Mouse (Mus musculus): ENCODE measurements around the gene Hipk3.

Hipk3 gene

GRCm38 (mm10) chr2:104472056-104472455, 22.2 kb downstream of the Hipk3 start:
- no peak for DNase-seq (ENCODE audit: low read depth in 2 of 2, low spot score in 2 of 2)

DNA sequence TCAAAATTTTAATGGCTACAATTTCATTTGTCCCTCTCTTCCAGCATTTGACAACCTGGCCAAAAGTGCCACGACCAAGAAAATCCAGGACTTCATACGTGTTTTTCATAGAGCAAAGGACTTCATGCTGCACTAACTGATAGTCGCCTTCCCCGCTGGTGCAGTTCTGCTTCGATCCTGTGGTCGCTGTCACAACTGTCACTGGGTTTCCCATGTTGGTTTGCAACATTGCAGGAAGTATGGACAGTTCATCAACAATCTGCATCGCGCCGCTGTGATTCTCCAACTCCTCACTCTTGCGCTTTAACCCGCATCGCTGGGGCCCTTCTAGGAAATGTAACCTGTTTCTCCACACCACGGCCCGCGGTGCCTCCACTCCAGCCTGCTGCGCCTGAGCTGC, 23.1 kb downstream of the Hipk3 start:
- DNase-seq (ENCODE audit: low read depth in 2 of 2, low spot score in 2 of 2), result no peak

DNA sequence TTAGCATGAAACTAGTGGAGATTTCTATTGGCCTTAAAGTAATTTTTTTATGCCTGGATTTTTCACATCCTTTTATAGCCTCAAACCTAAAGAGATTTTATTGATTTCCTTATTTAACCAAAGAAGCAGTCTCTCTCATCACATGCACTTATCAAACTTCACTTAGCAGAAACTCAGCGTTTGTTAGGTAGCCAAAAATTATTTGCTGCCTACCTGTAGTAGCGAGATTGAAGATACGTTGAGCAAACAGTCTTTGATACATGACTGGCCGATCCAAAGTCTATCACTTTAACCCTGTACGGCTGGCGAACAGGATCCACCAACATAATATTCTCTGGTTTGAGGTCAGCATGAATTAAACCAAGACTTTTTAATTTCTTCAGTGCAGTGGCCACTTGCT, 23.7 kb downstream of the Hipk3 start:
- DNase-seq (ENCODE audit: low read depth in 2 of 2, low spot score in 2 of 2), result no peak

GRCm38 (mm10) chr2:104468419-104468818, 25.8 kb downstream of the Hipk3 start:
- no peak for DNase-seq (ENCODE audit: low read depth in 2 of 2, low spot score in 2 of 2)

- no peak for DNase-seq (ENCODE audit: low read depth in 2 of 2, low spot score in 2 of 2)
Measured at GRCm38 (mm10) chr2:104466908-104467616, 27.2 kb downstream of the Hipk3 start.

- DNase-seq (ENCODE audit: low read depth in 2 of 2, low spot score in 2 of 2), result no peak
Measured at GRCm38 (mm10) chr2:104465639-104466430, 28.4 kb downstream of the Hipk3 start.

DNA sequence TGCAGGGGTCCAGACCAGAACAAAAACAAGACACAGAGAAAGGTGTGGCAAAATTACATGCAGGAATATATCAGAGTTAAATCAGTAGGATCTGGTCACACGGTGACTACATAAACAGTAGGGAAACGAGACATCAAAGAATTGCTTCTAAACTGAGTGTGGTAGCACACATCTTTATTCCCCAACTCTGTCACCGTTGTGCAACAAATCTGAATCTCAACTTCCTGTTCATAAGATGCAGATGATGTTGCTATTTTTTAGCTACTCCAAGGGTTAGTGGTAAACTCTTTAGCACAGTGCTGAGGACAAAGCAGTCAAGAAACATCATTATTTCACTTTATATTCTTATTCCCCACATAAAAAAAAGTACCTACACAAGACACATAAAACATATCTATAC, 34.2 kb downstream of the Hipk3 start:
- no peak for DNase-seq (ENCODE audit: low read depth in 2 of 2, low spot score in 2 of 2)

DNA sequence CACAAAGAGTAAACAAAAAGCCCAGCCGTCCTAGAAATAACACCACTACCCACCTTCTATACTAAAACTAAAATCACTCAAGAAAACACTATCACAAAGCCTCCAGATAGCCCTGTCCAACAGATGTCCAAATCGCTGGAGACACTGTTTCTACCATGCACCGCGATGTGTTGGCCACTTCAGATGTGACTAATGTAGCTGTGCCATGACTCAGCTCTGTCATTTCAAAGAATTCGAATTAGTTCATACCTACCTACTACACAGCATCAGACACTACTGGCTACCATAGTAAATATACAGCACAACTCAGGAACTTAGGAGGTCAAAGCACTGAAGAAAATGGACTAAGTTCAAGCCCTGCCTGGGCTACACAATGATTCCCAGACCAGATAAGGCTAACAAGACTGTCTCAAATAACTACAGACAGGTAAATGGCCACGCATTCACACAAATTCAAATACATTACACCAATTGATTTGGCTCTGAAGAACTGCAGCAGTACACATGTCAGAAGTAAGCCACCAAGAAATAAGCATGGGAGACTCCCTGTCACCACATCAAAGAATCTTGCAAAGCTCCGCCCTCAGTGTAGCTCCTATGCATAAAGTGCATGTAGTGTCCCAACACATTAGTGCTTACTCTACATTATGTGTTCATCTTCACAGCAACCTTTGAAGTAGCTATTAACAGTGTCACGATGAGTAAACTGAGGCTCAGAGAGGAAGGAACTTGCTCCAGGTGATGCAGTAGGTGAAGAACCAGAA, 35.5 kb downstream of the Hipk3 start:
- DNase-seq (ENCODE audit: low read depth in 2 of 2, low spot score in 2 of 2), result no peak

GRCm38 (mm10) chr2:104457106-104457505, 37.1 kb downstream of the Hipk3 start:
- DNase-seq (ENCODE audit: low read depth in 2 of 2, low spot score in 2 of 2), result no peak

GRCm38 (mm10) chr2:104450685-104451084, 43.6 kb downstream of the Hipk3 start:
- DNase-seq (ENCODE audit: low read depth in 2 of 2, low spot score in 2 of 2), result no peak

DNA sequence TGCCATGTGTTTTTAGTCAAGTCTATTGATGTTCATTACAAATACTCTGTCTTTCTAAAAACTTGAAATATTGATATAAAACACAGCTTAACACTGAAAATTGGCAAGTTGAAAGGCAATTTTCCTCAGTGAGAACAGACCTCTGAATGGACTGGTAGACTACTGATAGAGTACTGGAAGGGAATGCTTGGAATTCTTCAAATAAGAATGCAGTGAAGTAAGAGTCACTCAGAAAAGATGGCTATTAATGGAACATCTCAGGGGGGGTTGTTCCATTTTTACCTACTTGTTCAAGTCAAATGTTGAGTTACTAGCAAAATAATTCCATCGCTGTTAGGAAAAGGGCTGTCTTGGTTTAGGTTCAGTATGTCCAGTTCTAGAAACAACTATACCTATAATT, 45.1 kb downstream of the Hipk3 start:
- no peak for DNase-seq (ENCODE audit: low read depth in 2 of 2, low spot score in 2 of 2)

DNA sequence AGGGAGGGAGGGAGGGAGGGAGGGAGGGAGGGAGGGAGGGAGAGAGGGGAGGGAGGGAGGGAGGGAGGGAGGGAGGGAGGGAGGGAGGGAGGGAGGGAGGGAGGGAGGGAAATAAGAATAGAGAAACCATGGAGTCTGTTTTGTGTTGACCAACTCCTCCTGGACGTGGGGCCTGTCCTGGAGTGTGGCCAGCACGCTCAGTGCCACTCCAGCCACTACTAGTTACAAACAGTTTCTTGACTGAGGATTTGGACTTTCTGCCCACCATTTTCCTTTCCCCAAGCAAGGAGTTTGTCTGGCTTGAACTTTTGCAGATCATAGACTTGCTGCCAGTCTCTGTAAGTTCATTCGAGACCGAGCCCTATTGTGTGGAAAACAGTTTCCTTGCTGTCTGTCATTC, 46.0 kb downstream of the Hipk3 start:
- no peak for DNase-seq (ENCODE audit: low read depth in 2 of 2, low spot score in 2 of 2)

GRCm38 (mm10) chr2:104446016-104446415, 48.2 kb downstream of the Hipk3 start:
- no peak for DNase-seq (ENCODE audit: low read depth in 2 of 2, low spot score in 2 of 2)

DNA sequence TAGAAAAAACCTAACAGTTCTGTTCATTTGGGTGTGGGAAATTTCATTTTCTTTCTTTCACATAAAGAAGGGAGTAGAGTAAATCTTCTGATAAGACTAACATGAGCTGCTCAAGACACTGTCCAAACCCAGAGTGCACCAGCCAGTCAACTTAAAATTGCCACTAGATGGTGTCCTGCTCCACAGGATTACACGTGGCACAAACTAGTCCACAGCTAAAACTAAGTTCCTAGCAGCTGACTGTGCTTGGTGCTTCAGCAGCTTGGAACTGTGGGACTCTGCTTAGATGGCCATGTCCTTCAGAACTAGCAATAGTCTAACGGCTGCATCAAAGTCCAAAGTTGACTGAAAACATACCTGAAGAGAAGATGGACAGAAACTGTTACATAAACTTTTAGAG, 49.5 kb downstream of the Hipk3 start:
- peak; percentile 37 to 44 for DNase-seq (ENCODE audit: low read depth in 2 of 2, low spot score in 2 of 2)

- no peak for DNase-seq (ENCODE audit: low read depth in 2 of 2, low spot score in 2 of 2)
Measured at GRCm38 (mm10) chr2:104442341-104442740, 51.9 kb downstream of the Hipk3 start.

DNA sequence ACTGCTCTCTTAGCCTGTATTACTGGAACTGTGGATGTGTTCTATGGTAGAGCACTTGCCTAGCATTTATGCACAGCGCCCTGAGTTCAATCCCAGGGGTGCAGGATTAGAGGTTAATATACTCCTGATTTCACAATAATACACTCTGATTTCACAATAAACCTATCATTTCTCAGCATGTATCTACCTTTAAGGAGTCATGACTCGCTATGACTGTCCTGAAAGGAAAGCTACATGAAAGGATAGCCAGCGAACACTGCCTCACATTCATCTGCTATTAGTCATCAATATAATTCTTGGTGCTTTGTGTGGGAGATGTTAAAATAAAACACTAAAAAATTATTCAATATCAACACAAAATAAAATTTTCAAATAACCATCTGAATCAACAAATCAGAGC, 58.0 kb downstream of the Hipk3 start:
- no peak for DNase-seq (ENCODE audit: low read depth in 2 of 2, low spot score in 2 of 2)

- no peak for DNase-seq (ENCODE audit: low read depth in 2 of 2, low spot score in 2 of 2)
Measured at GRCm38 (mm10) chr2:104431067-104431466, 63.2 kb downstream of the Hipk3 start.

DNA sequence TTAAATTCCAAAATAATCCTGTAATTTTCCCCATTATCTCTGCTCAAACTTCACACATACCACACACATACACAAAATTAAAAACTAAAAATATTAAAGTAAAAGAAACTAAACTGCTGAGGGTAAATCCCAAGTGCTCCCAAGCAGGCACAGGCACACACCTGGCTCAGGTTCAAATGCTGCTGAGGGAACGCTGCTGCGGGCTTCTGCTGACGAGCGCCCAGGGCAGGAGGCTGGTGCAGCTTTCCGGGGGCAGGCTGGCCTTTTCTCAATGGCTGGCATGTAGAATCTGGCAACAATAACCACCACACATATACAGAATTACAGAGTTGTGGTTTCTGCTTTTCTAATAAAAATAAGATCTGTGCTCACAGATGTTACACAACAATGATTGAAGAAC, 63.7 kb downstream of the Hipk3 start:
- no peak for DNase-seq (ENCODE audit: low read depth in 2 of 2, low spot score in 2 of 2)

GRCm38 (mm10) chr2:104426112-104426511, 68.1 kb downstream of the Hipk3 start:
- no peak for DNase-seq (ENCODE audit: low read depth in 2 of 2, low spot score in 2 of 2)

DNA sequence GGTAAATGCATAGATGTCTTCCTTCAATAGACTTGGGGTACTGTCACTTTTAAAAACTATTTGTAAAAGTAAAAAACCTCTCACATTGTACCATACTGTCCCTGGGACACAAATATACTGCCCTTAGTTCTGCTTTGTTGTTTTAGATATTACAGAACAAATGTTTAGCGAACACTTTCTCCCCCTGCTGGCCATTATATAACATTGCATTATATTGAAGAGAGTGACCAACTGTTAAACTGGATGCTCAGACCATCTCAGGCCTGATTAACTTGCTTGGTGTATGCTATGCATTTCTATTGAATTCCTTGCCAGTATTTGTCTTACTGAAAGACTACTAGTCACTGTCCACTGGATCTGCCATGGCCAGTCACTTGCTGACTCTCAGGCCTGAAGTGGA, 72.0 kb downstream of the Hipk3 start:
- DNase-seq (ENCODE audit: low read depth in 2 of 2, low spot score in 2 of 2), result peak in 1 of 2 experiments; percentile 19

GRCm38 (mm10) chr2:104420805-104421204, 73.4 kb downstream of the Hipk3 start:
- DNase-seq (ENCODE audit: low read depth in 2 of 2, low spot score in 2 of 2), result no peak

DNA sequence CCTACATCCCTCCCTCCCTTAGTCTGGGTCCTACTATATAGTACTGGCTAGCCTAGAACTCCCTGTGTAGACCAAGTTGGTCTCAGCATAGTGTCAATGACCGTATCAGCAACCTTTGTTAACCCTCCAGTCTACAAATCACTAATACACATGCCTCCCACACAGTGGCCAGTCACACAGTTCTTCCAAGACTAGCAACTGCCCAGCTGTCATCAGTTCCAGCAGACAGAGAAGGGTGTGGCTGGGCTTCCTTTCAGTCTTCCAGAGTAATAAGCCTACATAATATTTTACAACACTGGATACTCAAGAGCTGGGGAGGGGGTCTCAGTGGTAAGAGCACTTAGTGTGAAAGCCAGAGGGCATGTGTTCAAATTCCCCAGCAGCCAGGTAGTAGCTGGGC, 74.2 kb downstream of the Hipk3 start:
- DNase-seq (ENCODE audit: low read depth in 2 of 2, low spot score in 2 of 2), result no peak

Data from CD8-positive naive resting alpha-beta T cell, adult 2 months (primary cell).